Mouse (Mus musculus) mouse embryonic stem cell (cell line): ENCODE data around the gene Tst.

Source experiments
- in situ Hi-C, 2 experiments: fragments of 300-500 bp; cut with MboI; formaldehyde crosslinking; loops; 1 replicate in 1 of 2; 3 replicates in 1 of 2; pipeline ENCODE4 v1.14.3; 2019 to 2020; ENCODE audit warnings: low sequenced_read_pairs in 2 of 2, low pct_unique_long_range_greater_than_20kb in 1 of 2, mixed read lengths in 1 of 2; ENCODE audit not compliant: unreplicated experiment in 1 of 2

Tst gene

DNA sequence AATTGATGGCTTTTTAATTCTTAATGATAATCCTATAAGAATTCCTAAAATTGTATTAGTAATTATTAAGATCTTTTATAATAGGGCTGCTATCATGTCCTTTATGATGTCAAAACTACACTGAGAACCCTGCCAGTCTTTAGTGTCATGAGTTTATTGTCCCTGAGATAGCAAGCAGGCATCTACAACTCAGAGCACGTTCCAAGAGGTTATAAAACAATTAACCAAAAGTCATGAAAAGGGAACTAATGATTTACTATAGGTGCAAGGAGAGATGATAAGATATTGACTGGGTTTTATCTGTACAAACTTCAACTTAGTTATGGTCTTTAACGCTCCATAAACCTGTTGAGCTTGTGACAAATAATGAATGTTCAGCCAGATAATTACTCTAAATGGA is 39.8 kb downstream of the Tst start:
- in situ Hi-C loops: no loop called here

DNA sequence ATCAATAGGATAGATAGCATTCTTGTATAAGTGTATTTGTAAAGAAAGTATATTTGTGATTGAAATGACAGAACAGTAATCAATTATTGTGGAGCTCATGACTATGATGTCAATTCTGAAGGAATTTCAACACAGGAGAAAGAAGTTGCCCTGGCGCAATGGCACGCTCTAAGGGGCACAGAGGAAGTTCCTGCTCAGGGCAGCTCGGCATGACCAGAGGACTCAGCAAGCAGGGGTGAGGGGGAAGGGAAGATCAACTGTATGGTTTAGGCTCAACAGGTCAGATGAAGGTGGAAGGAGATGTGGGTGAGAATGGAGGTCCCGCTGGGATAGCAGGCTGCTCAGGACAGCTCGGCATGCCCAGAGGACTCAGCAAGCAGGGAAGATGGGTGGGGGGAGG is 50.2 kb downstream of the Tst start:
- in situ Hi-C loops: no loop called here

GRCm38 (mm10) chr15:78354958-78355357 is 50.7 kb downstream of the Tst start:
- in situ Hi-C loops: loop anchor here in 1 of 2 experiments (5.0 kb wide), 1 partner anchor 182 kb away; no protein-coding TSS in a partner anchor

DNA sequence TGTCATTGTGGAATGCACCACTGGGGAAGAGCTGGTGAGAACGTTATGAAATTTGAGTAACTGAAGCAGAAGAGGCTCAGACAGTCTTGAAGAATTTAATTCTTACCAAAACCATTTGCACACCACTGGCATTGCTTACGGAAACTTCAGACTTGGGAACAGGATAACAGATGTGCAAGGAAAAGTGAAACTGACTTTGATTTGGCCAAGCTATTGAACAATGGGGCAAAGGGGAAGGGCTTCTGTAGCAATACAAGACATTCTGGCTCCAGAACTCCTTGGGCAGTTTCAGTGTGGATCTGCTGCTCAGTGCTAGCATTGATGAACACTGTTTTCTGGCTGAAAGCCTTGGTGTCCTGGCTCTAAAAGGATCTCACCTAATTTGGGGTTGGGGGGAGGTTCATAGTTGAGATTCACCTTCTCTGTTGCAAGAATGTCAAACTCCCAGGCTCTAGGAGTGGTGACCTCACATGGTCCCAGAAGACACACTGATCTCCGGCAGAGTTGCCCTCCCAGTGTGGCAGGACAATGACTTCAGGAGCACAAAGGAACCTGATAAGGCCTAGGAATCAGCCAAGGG is 54.0 kb downstream of the Tst start:
- in situ Hi-C loops: loop anchor here in 1 of 2 experiments (5.0 kb wide), 1 partner anchor 186 kb away; no protein-coding TSS in a partner anchor
